Mouse (Mus musculus): Measurements from ENCODE around the gene Ntrk2.

- TF ChIP-seq CTCF (IDR thresholded peaks at IDR 0.05; ENCODE audit: insufficient read depth, low read depth, low read length) (no peak), POLR2A (IDR thresholded peaks at IDR 0.05; ENCODE audit: insufficient read depth, low read depth, low read length) (no peak)
These were observed 3.6 kb downstream of the Ntrk2 start for GRCm38 (mm10) chr13:58809930-58810329.

All from olfactory bulb, adult 2 months (tissue).